Mouse (Mus musculus) layer of hippocampus, adult 9-10 months (tissue): ENCODE data around the gene Rbm5.

Experiments used
- DNase-seq: peaks from one replicate; pipeline ENCODE4 v3.0.0; 2022; ENCODE audit warnings: low spot score

Gene Rbm5

DNA sequence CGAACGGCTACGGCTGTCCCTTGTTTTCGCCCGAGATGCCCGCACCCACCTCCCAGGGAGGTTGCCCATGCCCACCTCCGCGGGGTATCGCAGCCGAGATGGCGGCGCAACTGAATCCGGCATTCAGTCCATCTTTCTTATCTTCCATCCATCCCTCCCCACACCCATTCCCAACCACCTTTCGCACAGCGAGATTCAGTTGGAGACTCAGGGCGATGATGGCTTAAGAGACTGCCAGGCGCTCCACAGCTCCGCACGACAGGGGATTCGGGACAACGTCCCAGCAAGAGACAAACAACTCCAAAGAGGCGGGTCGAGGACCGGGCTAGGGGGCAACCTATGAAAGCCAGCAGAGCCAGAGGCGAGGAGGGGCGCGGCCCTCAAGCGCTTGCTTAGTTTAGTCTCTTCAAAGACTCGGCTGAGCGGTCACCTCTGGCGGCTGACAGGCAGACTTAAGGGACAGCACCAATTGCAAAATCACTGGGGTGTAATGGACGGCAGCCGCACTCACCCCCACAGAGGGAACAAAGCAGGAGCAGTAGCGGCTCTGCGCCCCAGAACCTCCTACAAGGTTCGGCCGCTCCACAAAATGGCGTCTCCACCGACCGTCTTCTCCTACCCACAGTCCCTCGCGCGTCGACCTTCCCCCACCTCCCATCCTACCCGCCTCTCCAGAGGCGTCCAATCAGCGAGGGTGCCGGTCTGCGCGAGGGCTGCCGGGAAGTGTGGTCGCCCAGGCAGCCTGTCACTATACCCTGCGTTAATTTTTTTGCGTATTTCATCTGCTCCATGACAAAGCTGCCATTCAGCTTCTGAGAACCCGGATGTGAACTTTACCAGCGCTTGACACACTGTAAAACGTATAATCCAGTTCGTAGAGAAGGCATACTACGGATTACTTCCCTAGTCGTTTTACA, at the start of gene Rbm5:
Gene Rbm5, minus strand, starts transcription at position 623 of the 917 bp plus-strand sequence.
- DNase-seq, result peak; percentile 81

DNA sequence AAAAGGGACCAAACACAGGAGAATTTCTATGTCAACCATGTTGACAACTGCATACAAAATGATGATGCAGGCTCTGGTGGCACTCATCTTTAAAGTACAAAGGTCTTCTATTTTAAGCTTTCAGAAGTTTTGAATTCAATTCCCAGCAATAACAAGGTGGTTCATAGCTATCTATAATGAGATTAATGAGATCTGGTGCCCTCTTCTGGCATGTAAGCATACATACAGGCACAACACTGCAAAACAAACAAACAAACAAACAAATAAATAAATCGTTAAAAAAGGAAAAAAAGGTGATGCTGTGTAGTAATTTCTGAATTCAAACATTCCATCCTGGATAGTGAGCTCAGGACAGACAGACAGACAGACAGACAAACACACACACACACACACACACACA, 41.3 kb upstream of the Rbm5 start:
- no peak for DNase-seq

DNA sequence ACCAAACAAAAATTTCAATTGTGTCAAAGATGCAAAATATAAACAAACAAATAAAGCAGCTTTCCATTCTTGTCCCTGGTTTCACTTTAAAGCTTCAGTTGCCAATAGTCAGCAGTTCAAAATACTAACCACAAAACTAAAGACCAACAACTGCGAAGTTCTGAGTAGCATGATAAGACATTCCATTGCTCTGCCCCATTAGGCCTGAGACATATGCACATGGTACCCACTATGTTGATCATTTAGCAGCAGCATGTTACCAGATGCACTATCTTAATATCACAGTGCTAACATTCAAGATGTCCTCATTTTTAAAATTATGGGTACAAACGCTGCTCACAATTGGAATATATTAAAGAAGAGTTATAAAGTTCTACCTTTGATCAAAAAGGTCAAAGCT, 40.2 kb upstream of the Rbm5 start:
- no peak for DNase-seq

DNA sequence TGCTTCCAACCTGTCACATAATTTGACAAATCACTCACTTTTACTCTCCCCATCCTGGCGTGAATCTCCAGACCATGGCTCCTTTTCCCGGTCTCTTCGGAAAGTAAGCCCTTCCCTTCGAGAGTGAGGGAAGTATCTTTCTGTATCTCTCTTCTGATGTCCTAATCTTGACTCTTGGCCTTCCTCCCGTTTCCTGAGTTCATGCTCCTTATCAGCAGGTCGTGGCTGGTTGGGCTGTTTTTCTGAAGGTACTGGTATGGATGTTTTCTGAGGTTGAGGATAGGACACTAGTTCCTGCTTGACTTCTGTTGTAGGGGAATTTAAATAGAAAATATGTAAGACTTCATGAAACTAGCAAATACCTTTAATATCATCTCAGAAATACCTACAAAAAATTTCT, 20.9 kb upstream of the Rbm5 start:
- DNase-seq, result no peak

DNA sequence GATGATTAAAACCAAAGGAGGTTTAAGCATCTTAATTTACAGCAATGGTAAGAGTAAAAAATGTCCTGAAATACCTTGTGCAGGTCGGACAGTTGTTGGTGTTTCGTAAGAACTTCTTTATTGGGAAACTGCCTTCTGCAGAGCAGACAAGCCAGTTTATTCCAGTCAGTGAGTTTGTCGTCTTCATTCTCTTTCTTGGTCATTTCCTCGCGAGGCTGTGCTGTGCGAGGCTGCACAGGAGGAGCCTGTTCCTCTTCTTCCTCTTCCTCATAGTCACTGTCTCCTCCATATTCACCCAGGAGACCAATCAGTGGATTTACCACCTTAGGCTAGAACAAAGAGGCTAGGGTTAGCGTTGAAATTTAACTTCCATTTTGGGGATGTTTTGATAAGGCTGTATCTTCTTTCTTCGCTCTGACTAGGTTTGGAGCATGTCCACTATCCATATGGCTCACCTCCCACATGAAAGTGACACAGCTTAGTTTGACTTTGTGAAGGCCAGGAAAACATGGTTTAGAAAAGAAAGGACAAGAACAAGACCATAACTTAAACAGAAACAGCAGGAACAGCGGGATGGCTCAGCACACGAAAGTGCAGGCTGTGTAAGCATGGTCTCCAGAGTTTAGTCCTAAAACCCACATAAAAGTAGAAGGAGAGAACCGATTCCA, 11.9 kb upstream of the Rbm5 start:
- DNase-seq, result no peak

DNA sequence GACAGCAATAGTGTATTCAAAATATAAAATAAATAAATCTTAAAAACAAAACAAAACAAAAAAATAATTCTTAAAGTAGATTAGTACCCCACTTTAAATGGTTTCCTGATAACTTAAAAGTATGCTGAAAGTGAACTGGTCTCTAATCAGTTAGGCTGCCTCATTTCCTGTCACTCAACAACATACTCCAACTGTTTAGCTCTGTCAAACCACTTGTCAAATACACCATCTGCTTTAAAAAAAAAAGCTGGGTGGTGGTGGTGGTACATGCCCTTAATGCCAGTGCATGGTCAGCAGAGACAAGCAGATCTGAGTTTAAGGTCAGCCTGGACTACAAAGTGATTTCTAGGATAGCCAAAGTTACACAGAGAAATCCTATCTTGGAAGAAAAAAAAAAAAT, 6.0 kb upstream of the Rbm5 start:
- DNase-seq, result no peak

DNA sequence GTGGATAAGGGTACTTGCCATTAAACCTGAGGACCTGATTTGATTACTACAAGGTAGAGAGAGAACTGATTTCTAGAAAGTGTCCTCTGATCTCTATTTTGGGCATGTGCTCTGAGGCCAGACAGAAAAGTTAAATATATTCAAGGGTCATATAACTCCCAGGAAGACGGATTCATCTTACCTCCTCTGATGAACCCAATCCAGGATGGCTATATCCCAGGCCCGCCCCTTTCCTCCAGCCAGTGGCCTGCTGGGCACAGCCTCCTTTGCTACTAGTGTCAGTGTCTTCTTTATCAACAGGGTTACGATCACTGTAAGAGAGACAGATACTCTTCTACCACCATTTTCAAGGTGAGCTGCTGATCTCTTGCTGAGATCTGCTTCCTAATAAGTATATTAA, 3.6 kb upstream of the Rbm5 start:
- DNase-seq, result no peak

DNA sequence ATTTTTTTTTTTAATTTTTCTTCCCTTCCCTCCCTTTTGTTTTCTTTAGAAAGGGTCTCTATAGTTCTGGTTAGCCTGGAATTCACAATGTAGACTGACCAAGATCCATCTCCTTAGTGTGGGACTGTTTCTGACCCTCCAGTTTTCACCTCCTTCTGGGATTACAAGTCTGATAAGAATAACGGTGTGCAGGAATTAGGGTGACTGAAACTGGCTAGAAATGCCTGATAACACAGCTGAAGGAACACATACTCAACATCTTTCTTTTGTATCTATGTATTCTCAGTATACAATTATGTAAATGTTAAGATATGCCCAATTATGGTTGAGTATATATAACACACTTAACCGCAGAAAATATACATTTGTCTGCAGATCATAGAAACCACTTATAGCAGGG, 986 bp upstream of the Rbm5 start:
- DNase-seq, result no peak

DNA sequence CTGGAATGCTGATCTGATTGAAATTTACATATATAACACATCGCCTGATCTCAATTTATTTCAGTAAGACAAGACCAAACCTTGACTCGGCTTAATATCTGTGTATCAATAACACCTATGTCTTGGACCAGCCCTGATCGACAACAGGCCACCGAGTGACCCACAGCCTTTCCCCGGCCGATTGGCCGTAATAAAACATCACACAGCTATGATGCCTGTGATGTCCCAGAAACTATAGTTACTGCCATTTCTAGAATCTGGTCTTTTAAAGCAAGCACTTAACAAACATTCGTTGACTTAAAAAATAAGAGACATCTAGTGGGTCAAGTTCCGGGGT, 791 bp downstream of the Rbm5 start:
- no peak for DNase-seq

DNA sequence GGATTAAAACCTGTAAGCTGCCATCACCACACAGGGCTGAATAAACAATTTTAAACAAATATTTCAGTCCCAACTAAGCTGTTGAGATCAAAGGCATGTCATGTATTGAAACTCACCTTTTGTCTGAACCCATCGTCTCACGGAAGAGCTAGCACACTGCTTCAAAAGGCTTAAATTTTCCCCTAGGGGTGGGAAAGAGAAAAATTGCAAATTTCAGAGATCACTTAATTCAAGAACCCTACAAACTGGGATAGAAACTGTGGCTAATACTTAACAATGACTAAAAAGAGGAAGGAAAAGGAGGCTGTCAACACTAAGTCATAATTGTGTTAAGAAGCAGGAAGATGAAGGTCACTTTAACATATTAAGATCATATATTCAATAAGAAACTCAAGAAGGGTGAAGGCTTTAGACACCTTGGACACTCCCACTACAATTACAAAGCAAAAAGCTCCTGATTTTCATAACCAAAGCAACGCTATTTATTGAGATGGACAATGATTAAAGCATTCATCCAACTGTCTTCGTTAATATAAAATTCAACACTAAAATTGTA, 1.3 kb downstream of the Rbm5 start:
- no peak for DNase-seq

DNA sequence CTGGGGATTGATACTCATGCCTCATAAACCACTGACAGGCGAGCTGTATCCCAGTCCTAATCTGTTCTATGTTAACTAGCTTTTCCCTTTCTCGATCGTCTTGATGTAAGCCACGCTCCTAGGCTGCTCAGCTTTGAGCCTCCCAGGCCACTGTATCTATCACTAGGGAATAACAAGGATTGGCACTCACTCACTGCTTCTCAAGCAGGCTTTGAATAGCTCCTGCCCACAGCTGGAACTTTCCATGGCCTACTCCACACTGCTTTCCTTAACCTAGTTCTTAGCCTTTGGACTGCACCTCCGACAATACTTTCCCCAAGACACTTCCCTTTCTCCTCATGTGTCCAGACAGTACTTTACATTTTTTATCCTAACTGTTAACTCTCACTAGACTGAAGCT, 1.9 kb downstream of the Rbm5 start:
- DNase-seq, result no peak

DNA sequence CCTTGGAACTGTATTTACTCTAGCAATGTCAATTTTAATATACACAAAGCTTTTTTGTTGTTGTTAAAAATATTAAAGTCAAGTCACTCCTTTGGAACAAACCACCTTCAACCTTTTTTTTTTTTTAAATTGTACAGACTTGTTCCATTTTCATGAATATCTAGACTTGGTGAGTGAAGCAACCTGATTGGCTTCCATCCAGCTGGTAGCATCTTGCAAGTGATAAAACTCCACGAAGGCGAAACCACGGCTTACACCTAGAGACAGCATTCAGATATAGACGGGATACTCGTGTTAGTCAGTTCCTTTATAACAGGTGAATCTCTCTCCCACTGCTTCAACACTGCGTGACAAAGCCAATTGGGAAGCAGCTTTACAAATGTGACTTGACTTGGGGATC, 11.2 kb downstream of the Rbm5 start:
- DNase-seq, result no peak

DNA sequence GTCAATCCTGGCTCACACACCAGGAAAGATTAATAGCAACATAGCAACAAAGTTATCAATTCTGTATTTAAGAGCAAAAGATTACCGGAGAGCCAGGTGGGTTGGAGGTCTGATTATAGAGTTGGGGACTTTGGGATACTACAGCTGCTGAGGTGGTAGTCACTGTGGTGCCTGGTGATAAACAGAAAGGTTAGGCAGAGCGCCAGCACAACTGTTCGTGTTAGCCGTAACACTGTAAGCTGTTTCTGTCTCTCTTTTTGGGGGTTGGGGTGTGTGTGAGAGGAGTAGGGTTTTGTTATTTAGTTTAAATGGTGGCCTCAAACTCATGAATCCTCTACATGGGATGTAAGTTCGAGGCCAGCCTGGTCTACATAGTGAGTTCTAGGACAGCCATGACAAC, 20.4 kb downstream of the Rbm5 start:
- DNase-seq, result no peak

DNA sequence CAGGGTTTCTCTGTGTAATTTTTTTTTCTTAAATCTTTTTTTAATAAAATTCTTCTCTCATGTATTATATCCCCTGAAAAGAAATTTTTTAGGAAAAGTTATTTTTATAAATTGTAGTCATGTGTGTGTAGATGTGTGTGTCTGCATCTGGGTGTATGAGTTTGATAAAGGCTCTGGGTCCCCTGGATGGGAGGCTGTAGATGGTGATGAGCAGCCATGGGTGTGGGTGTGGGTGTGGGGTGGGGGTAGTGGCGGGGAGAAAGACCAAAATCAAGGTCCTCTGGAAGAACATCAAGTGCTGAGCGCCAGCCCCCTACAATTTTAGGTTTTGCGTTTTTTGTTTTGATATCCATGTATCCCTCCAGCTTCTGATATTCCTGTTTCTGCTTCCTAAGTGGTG, 22.7 kb downstream of the Rbm5 start:
- no peak for DNase-seq

DNA sequence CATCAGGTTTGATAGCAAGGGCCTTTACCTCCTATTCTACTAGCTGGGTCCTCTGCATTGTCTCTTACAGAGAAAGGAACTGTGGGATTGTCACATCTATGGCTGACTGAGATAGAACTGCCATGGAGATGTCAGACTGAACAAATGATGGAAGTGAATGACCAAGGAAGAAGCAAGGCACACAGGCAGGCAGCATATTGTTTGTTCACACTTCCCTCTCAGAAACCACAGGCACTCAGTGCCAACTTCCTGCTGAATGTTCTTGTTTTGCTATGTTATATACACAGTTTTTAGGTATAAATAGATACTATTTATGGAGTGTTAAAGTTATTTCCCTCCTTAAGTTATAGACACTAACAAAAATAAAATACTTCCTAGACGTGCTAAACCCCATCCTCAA, 23.5 kb downstream of the Rbm5 start:
- no peak for DNase-seq

DNA sequence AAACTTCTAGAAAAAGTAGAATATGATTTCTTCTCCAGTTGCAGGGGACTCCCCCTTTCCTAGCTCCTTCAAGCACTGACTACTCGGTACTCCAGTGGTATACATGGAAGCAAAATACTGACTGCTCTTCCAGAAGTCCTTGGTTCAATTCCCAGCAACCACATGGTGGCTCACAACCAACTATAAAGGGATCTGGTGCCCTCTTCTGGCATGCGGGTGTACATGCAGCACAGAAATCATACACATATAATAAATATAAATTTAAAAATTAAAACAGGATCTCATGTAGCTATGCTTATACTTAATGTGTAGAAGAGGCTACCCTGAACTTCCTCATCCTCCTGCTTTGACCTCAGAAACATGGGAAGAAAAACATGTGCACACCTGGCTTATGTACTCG, 24.1 kb downstream of the Rbm5 start:
- no peak for DNase-seq

DNA sequence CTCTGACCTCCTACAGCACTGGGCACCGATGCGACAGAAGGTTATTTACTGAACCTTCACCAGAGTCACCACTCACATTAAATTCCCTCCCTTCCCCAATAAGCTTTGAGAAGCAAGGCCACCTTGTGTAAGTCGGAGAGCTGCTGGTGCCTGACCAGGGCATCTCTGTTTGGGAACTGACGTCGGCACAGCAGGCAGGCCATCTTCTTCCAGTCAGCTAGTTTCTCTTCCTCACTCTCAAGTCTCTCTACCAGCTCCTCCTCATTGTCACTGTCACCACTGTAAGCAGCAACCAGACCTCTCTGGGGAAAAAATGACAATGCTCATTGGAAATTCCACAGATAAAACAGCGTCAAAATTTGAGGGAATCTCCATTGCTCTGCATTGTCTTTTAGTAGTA, 26.7 kb downstream of the Rbm5 start:
- DNase-seq, result no peak

DNA sequence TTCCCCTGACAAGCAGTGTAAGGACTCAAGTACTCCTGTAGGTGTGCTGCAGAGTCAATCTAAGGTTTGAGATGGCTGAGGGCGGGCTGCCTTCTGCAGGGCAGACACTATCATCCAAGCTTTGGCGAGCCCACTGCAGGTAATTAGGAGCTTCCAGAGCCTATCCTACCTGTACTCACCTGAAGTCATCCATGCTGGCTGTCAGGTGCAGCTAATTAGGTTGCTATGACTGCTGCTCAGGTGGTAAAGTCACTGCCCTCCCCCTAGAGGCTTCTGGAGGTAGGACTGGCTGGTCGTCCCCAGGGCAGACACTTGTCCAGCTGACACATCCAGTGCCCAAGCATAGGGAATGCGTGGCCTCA, 32.0 kb downstream of the Rbm5 start:
- DNase-seq, result no peak

DNA sequence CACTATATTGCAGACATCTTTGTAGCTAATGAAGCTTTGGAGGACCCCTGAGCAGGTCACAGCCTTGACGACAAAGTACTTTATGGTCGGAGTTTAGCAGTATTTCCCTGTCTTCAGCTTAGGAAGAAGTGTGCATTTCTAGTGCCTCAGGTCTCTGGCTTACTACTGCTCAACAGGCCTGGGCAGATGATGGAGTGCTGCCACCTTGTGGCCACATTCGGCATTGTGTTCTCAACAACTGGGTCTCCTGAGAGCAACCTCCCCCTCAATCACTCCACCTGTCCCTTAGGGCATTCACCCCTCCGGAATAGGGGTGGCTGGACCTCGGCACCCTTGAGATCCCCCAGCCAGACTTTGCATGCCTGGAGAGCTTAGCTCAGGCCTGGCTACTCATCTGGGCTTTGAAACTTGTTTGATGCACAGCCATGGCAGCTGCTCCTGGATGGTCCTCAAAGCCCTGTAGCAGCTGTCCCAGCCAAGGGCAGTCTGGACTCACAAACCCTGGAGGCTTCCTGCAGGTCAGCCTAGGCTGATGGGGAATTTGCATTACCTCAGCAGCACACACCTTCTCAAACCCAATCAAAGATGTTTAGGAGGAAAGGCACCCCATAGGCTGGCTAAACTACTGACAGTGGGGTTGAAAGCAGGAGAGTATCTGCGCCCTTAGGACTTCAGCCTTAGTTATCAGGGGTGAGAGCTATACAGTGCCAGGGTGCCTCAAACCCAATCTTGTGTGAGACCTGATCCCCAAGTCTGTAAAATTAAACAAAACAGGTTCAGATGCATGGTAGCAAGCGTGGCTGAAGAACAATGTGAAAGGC, 32.6 kb downstream of the Rbm5 start:
- peak; percentile 82 for DNase-seq

DNA sequence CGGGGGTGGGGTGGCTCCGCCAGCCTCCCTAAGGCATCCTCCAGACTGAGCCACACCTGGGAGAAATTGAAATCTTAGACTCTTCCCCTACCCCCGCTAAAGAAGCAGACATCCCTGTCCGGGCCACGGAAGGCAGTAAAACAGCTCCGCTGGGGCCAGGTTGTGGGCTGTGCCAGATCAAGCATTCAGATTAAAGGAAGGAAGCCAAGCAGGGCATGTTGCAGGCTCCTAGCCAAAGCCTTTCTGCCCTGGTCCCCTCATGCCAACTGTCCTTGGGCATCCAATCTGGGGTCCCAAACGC, 34.7 kb downstream of the Rbm5 start:
- DNase-seq, result no peak

DNA sequence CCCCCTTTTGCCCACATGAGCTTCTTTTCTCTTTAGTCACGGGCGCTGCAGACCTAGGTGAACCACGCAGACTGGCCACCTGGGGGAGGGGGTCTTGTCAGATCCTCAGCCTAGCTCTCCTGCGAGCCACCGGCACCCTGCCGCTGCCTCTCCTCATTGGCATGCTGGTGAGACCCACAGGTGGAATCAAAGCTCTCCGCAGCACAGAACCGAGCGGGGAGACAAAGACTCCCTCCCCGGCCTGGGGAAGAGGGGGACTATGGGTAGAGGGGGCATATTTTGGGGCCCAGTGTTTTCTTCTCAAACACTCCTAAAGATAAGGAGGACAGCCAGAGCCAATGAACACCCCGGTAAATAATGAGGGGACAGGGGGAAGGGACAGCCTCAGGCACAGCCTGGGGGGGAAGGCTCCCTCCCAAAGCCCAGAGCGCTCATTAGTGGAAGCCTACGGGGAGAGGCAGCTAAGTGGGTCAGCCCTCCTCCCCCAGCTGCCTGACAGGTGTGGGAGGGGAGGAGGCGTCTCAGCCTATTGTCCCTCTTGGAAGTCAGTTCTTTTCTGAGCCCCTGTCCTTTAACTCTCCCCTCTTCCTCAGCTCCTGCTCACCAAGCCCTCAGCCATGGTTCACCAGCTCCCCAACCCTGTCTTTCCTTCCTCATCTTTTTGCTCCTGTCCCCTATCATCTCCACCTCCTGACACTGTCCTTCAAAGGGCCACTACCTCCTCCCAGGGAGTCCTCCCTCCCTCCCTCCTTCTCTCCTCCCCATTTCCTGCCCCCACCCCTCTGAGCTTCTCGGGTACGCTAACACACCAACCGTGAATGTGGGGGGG, 35.2 kb downstream of the Rbm5 start:
- DNase-seq, result no peak

DNA sequence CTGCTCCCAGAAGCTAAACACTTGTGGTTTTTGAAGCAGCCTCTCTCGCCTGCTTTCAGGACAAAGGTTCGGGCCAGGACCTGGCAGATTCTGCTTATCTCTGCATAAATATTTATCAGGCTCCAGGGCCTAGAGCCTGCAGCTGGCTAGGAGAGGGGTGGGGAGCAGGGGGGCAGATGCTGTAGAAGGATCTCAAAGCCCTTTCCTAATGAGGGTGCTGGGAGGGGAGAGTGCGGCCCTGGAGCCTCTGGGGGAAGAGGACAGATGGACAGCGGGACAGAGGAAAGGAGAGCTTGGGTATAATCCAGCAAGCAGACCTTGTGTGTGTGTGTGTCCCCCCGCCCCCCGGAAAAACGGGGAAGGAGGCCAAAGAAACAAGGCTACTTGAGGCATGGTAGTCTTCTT, 36.2 kb downstream of the Rbm5 start:
- no peak for DNase-seq
